Mouse (Mus musculus) ZHBTc4 (cell line): ENCODE measurements at regions not wholly inside any gene's neighbourhood (a gene's known extent, or its start where the extent isn't known, plus 50 kb on each side); places are given as distances from the start of the nearest gene placed in this dataset.
A peak's percentile ranks its signal among the peaks of the same experiment; 100 is the strongest.

Experiments
- DNase-seq: peaks from one replicate; pipeline ENCODE4 v3.0.0-alpha.2; 2011; ENCODE audit warnings: low read depth, low spot score

GRCm38 (mm10) chr6:100176914-100177560 lies 110.2 kb downstream of the Rybp start:
- no peak for DNase-seq

- DNase-seq = peak; percentile 43
Measured at GRCm38 (mm10) chr6:100170711-100171348, 116.5 kb downstream of the Rybp start.

DNA sequence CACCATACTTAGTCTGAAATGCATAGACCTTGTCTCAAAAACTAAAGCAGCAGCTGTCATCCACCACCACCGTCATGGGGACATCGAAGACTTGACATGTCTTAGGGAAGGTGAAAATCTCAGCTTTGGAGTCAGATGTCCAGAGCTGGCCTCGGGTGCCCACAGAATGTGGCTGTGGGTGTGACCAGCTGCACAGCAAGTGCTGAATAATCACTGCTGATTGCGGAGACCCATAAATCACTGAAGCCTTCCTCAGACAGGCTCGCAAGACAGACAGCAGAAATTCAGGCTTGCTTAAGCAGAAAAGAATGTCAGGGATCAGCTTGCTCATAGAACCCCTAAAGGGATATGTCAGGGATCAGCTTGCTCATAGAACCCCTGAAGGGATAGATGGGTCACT lies 120.0 kb downstream of the Rybp start:
- DNase-seq = no peak

- no peak for DNase-seq
Measured at GRCm38 (mm10) chr6:100165746-100166145, 121.5 kb downstream of the Rybp start.

DNA sequence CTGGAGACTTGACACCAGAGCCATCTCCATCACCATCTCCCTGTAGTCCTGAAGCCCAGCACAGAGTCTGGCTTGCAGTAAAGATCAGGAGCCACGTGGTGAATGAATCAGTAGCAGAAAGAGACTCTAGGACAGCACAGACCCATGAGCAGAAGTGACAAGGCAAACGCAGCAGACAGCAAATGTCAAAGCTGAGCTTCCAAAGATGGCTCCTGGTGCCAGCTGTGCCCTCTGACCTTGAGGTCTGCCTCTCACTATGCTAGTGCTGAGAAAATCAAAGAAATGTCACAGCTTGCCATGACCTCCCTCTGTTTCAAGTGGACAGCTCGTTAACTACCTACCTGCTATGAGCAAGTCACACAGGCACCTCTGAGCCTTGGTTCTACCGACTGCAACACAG lies 123.1 kb downstream of the Rybp start:
- DNase-seq = no peak

- peak; percentile 36 for DNase-seq
Measured at GRCm38 (mm10) chr6:100163814-100164130, 123.5 kb downstream of the Rybp start.

DNA sequence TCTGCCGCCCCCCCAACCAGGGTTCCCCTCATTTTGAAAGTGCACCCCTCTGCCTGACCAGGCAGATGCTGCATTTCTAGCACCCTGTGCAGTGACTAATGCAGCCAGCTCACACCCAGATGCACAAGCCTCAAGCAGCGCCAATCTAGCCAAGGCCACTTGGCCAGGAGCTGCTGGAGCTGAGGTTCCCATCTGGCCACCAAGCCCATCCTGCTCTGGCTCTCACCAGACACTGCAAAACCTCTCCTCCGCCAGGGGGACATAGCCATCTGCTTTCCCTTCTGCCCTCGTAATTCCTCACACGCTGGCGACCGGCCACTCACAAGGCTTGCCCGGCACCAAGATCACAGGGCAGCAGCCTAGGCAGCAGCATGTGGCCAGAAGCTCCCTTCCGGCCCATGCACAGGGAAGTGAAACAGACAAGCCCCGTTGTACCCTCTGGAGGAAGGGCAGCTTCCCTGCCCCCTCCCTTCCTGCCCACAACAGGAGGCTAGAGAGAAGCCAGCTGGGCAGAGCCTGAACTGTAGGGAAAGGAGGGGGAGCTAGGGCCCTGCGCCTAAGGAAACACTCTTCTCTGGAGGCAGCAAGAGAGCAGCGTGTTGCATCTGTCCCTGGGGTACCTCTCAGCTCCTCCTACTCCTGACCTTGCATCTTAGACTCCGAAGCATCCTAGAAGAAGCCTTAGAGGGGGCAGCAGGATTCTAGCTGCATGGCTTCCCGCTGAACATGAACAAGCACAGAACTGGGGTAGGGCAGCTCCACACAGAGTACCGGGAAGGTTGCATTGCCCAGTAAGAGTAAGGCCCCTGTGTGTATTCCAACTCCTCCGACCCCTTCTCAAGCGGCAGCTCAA lies 124.1 kb downstream of the Rybp start:
- DNase-seq = no peak

- DNase-seq = no peak
Measured at GRCm38 (mm10) chr6:100160670-100161069, 126.6 kb downstream of the Rybp start.

DNA sequence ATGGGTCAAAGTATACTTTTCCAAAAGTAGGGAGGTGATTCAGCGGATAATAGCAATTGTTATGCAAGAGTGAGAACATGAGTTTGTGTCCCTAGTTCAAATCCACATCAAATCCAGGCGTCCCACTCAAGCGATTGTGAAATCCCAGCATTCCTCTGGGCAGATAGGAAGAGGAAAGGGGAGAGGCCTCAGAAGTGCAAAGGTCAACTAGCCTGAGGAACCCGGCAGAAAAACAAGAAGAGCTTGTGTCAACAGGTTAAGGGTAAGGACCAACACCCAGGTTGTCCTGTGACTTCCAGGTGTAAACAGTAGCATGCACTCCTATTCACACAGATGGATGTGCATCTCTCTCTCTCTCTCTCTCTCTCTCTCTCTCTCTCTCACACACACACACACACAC lies 127.5 kb downstream of the Rybp start:
- peak; percentile 33 for DNase-seq

- no peak for DNase-seq
Measured at GRCm38 (mm10) chr6:100159246-100159645, 128.0 kb downstream of the Rybp start.

- DNase-seq = no peak
Measured at GRCm38 (mm10) chr6:100157288-100157687, 130.0 kb downstream of the Rybp start.

DNA sequence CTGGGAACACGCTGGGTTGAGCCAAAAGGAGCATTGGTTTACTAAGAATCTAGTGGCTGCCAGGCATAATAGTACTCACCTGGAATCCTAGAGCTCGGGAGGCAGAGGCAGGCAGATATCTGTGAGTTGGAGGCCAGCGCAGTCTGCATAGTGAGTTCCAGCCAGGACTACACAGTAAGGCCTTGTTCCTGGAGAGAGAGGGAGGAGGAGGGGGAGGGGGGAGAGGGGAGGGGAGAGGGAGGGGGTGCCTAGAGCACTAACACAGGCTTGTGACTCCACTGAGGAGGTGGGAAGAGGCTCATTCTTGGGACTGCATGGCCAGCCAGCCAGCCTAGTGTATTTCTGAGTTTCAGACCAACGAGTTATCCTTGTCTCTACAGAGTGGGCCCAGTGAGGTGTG lies 131.1 kb downstream of the Rybp start:
- peak; percentile 49 for DNase-seq

DNA sequence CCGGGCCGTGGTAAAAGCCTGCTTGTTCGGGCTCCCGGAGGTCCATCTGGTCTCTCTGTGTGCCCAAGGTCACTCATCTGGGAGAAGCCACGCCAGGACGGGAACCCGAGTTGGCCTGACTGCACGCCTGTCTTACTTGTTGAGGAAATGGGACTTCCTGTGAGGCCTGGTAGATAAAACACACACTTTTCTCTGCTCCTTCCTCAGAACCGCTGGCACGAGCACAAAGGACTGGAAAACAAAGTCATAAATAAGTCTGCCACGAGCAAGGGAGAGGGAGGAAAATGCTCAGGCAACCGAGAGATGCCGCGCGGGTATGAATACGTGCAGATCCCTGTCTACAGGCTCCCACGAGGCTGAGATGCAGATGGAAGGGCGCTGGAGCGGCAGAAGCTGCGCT lies 131.6 kb downstream of the Rybp start:
- peak; percentile 42 for DNase-seq

- DNase-seq = no peak
Measured at GRCm38 (mm10) chr6:100151447-100151846, 135.8 kb downstream of the Rybp start.

GRCm38 (mm10) chr6:100150703-100151208 lies 136.5 kb downstream of the Rybp start:
- no peak for DNase-seq

- no peak for DNase-seq
Measured at GRCm38 (mm10) chr6:100149458-100149852, 137.8 kb downstream of the Rybp start.

GRCm38 (mm10) chr6:100148751-100149457 lies 138.4 kb downstream of the Rybp start:
- DNase-seq = no peak

- DNase-seq = no peak
Measured at GRCm38 (mm10) chr6:100146360-100146935, 140.8 kb downstream of the Rybp start.

GRCm38 (mm10) chr6:100145869-100146268 lies 141.4 kb downstream of the Rybp start:
- DNase-seq = no peak

DNA sequence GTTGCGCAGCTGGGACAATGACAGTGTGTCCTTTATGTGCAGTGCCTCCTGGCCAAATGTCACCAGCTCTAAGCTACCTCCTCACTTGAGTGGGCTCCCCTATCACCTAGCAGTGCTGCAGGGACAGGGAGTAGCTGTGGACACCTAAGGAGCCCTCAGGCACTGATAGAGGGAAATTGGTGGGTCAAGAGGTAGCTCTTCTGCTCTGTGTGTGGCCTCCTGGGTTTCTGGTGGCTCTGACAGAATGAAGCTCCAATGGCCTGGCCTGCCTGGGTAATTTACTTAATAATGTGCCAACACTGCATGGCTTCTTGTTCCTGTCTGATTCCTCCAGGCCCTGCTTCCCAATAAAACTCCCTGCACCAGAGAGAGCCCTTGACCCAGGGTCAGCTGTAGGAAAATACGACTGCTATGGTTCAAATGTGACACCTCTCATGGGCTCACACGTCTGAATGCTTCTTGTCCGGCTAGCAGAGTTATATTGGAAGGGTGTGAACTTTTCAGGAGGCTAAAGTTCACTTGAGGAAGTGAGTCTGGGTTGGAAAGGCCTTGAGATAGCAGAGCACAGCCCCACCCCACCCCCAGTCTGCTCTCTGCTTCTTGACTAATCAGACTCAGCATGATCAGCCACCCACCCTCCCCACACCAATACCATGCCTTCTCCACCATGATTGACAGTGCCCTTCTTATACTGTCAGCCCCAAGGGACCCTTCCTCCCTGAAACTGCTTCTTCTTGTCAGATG lies 142.6 kb downstream of the Rybp start:
- DNase-seq = no peak
